Mouse (Mus musculus): Measurements from ENCODE around the gene Nr2c2ap.

GRCm38 (mm10) chr8:70081976-70082375, 49.2 kb upstream of the Nr2c2ap start:
- TF ChIP-seq CTCF (IDR thresholded peaks at IDR 0.05; ENCODE audit: low read depth, low read length) (no peak), POLR2A (IDR thresholded peaks at IDR 0.05; ENCODE audit: insufficient read depth, low read length) (no peak)
